Mouse (Mus musculus): ENCODE results near the gene Rab9. TPM values are rescaled to one million over a fixed set of nuclear protein-coding genes. Genes with fewer than 3 reads are reported as not detected.

The Rab9 gene
- polyA plus RNA-seq, 1 experiment = 16.3 TPM

DNA sequence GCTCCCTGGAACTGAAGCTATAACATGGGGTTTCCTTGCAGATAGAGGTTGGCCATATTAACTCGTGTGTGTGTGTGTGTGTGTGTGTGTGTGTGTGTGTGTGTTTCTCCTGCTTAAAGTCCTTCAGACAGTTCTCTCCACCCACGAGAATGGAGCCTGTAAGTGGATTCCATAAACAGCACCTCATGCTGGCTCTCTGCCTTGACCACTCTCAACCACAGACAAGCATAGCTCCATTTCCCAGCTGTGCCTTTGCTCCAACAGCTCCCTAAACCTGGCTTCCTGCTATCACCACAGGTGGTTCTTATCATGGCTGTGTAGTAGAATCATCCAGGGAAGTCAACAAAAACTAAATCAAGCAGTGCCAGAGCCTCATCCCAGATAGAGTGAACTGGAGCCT lies 24.8 kb upstream of the Rab9 start:
- H3K79me3 ChIP-seq (ENCODE audit: low read depth) = no peaks in the 10 kb centered on the region
- H3ac ChIP-seq (ENCODE audit: control insufficient read depth, insufficient read length, low read depth) = no peak overlapping the region
- no peaks in the 10 kb centered on the region for H3K36me3 ChIP-seq (ENCODE audit: control insufficient read depth, insufficient read depth)
- TF ChIP-seq CEBPB (IDR thresholded peaks at IDR 0.05; ENCODE audit: low read depth) (no peak), USF1 (IDR thresholded peaks at IDR 0.05; ENCODE audit: low read depth) (no peak), MYOG (IDR thresholded peaks at IDR 0.05; ENCODE audit: control insufficient read depth, extremely low read depth, insufficient read length) (no peak), MAX (IDR thresholded peaks at IDR 0.05) (no peak), CTCF (IDR thresholded peaks at IDR 0.05; ENCODE audit: control insufficient read depth, insufficient read depth, insufficient read length) (no peak), MYOD1 (IDR thresholded peaks at IDR 0.05; ENCODE audit: control insufficient read depth, insufficient read length, low read depth) (no peak), FOSL1 (IDR thresholded peaks at IDR 0.05; ENCODE audit: insufficient read depth, low read length, poor library complexity, severe bottlenecking) (no peak)
- H3K79me2 ChIP-seq (ENCODE audit: control insufficient read depth, insufficient read depth) = no peaks in the 10 kb centered on the region
- H3K27me3 ChIP-seq (ENCODE audit: control insufficient read depth, insufficient read depth, insufficient read length) = no peaks in the 10 kb centered on the region
- H3K4me3 ChIP-seq (ENCODE audit: insufficient read depth, poor library complexity, severe bottlenecking) = no peak overlapping the region

GRCm38 (mm10) chrX:166499496-166500190 lies 20.0 kb upstream of the Rab9 start:
- H3ac ChIP-seq (ENCODE audit: control insufficient read depth, insufficient read length, low read depth) = no peak overlapping the region
- no peaks in the 10 kb centered on the region for H3K36me3 ChIP-seq (ENCODE audit: control insufficient read depth, insufficient read depth)
- TF ChIP-seq CEBPB (IDR thresholded peaks at IDR 0.05; ENCODE audit: low read depth) (peak; percentile 55), USF1 (IDR thresholded peaks at IDR 0.05; ENCODE audit: low read depth) (no peak)
- H3K4me3 ChIP-seq (ENCODE audit: insufficient read depth, poor library complexity, severe bottlenecking) = no peak overlapping the region
- no peaks in the 10 kb centered on the region for H3K79me2 ChIP-seq (ENCODE audit: control insufficient read depth, insufficient read depth)
- H3K27me3 ChIP-seq (ENCODE audit: control insufficient read depth, insufficient read depth, insufficient read length) = no peaks in the 10 kb centered on the region
- no peaks in the 10 kb centered on the region for H3K79me3 ChIP-seq (ENCODE audit: low read depth)

DNA sequence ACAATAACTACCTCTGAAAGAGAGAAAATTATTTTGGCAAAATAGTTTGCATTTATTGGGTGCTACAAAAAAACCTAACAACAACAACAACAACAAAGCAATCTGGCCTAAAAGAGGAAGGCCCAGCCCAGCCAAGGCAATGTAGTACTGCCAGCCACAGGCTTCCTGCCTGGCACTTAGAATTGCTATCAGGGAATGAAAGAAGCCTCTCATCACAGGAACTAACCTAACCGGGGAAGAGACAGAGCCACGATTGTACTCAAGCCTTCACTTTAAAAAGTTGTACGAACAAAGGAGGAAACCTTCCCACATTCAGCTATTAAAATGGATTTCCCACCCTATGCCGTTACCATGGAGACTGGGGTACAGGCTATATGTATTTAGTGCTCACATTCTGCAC lies 18.1 kb upstream of the Rab9 start:
- H3K4me3 ChIP-seq (ENCODE audit: insufficient read depth, poor library complexity, severe bottlenecking) = no peak overlapping the region
- H3K27me3 ChIP-seq (ENCODE audit: control insufficient read depth, insufficient read depth, insufficient read length) = no peaks in the 10 kb centered on the region
- no peak overlapping the region for H3ac ChIP-seq (ENCODE audit: control insufficient read depth, insufficient read length, low read depth)
- no peaks in the 10 kb centered on the region for H3K36me3 ChIP-seq (ENCODE audit: control insufficient read depth, insufficient read depth)
- H3K79me3 ChIP-seq (ENCODE audit: low read depth) = no peaks in the 10 kb centered on the region
- H3K79me2 ChIP-seq (ENCODE audit: control insufficient read depth, insufficient read depth) = no peaks in the 10 kb centered on the region
- TF ChIP-seq USF1 (IDR thresholded peaks at IDR 0.05; ENCODE audit: low read depth) (no peak), CEBPB (IDR thresholded peaks at IDR 0.05; ENCODE audit: low read depth) (no peak), FOSL1 (IDR thresholded peaks at IDR 0.05; ENCODE audit: insufficient read depth, low read length, poor library complexity, severe bottlenecking) (no peak), MAX (IDR thresholded peaks at IDR 0.05) (no peak), MYOG (IDR thresholded peaks at IDR 0.05; ENCODE audit: control insufficient read depth, extremely low read depth, insufficient read length) (no peak), CTCF (IDR thresholded peaks at IDR 0.05; ENCODE audit: control insufficient read depth, insufficient read depth, insufficient read length) (no peak), MYOD1 (IDR thresholded peaks at IDR 0.05; ENCODE audit: control insufficient read depth, insufficient read length, low read depth) (no peak)

- TF ChIP-seq USF1 (IDR thresholded peaks at IDR 0.05; ENCODE audit: low read depth) = no peak
- TF ChIP-seq FOSL1 (IDR thresholded peaks at IDR 0.05; ENCODE audit: insufficient read depth, low read length, poor library complexity, severe bottlenecking) = no peak
- no peak for TF ChIP-seq CTCF (IDR thresholded peaks at IDR 0.05; ENCODE audit: control insufficient read depth, insufficient read depth, insufficient read length)
- TF ChIP-seq CEBPB (IDR thresholded peaks at IDR 0.05; ENCODE audit: low read depth) = no peak
- TF ChIP-seq MAX (IDR thresholded peaks at IDR 0.05) = no peak
- TF ChIP-seq MYOG (IDR thresholded peaks at IDR 0.05; ENCODE audit: control insufficient read depth, extremely low read depth, insufficient read length) = no peak
- TF ChIP-seq MYOD1 (IDR thresholded peaks at IDR 0.05; ENCODE audit: control insufficient read depth, insufficient read length, low read depth) = no peak
Observed at GRCm38 (mm10) chrX:166495052-166495451, 15.4 kb upstream of the Rab9 start.

GRCm38 (mm10) chrX:166478631-166479364 lies 869 bp downstream of the Rab9 start:
- peak overlapping the region; percentile 85 for H3ac ChIP-seq (ENCODE audit: control insufficient read depth, insufficient read length, low read depth)
- H3K79me3 ChIP-seq (ENCODE audit: low read depth) = peaks cover 44% of the 10 kb centered on the region
- no peaks in the 10 kb centered on the region for H3K27me3 ChIP-seq (ENCODE audit: control insufficient read depth, insufficient read depth, insufficient read length)
- H3K79me2 ChIP-seq (ENCODE audit: control insufficient read depth, insufficient read depth) = peaks cover 56% of the 10 kb centered on the region
- peak overlapping the region; percentile 40 for H3K4me3 ChIP-seq (ENCODE audit: insufficient read depth, poor library complexity, severe bottlenecking)
- TF ChIP-seq MYOD1 (IDR thresholded peaks at IDR 0.05; ENCODE audit: control insufficient read depth, insufficient read length, low read depth) (no peak), USF1 (IDR thresholded peaks at IDR 0.05; ENCODE audit: low read depth) (peak; percentile 89)
- peaks cover 4% of the 10 kb centered on the region for H3K36me3 ChIP-seq (ENCODE audit: control insufficient read depth, insufficient read depth)

More at GRCm38 (mm10) chrX:166495052-166495451, 15.4 kb upstream of the Rab9 start:
- H3ac ChIP-seq (ENCODE audit: control insufficient read depth, insufficient read length, low read depth) = no peak overlapping the region
- H3K4me3 ChIP-seq (ENCODE audit: insufficient read depth, poor library complexity, severe bottlenecking) = no peak overlapping the region
- H3K27me3 ChIP-seq (ENCODE audit: control insufficient read depth, insufficient read depth, insufficient read length) = no peaks in the 10 kb centered on the region
- no peaks in the 10 kb centered on the region for H3K36me3 ChIP-seq (ENCODE audit: control insufficient read depth, insufficient read depth)
- no peaks in the 10 kb centered on the region for H3K79me2 ChIP-seq (ENCODE audit: control insufficient read depth, insufficient read depth)
- H3K79me3 ChIP-seq (ENCODE audit: low read depth) = no peaks in the 10 kb centered on the region

DNA sequence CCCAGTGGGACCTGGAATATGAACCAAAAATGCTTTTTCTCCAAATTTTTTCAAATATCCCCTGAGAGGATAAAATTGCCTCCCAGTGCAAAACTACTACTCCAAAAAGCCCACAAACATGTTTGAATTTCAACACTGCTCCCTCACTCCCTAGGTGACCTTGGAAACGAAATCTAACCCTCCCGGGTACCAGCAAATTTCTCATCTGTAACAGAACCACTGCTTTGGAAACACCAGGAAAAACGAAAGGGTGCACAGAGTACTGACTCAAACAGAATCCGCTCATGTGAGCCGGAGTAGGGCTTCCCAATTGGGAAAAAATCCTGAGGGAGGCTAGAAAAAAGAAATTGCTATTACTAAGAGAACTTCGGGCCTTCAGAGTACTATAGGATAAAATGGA lies 2.3 kb downstream of the Rab9 start:
- Histone ChIP-seq H3K36me3 (ENCODE audit: control insufficient read depth, insufficient read depth) (peaks cover 4% of the 10 kb centered on the region), H3K79me3 (ENCODE audit: low read depth) (peaks cover 55% of the 10 kb centered on the region), H3ac (ENCODE audit: control insufficient read depth, insufficient read length, low read depth) (no peak overlapping the region), H3K79me2 (ENCODE audit: control insufficient read depth, insufficient read depth) (peaks cover 70% of the 10 kb centered on the region), H3K27me3 (ENCODE audit: control insufficient read depth, insufficient read depth, insufficient read length) (no peaks in the 10 kb centered on the region), H3K4me3 (ENCODE audit: insufficient read depth, poor library complexity, severe bottlenecking) (no peak overlapping the region)
- TF ChIP-seq FOSL1 (IDR thresholded peaks at IDR 0.05; ENCODE audit: insufficient read depth, low read length, poor library complexity, severe bottlenecking) (no peak), MYOD1 (IDR thresholded peaks at IDR 0.05; ENCODE audit: control insufficient read depth, insufficient read length, low read depth) (no peak), CTCF (IDR thresholded peaks at IDR 0.05; ENCODE audit: control insufficient read depth, insufficient read depth, insufficient read length) (no peak), MYOG (IDR thresholded peaks at IDR 0.05; ENCODE audit: control insufficient read depth, extremely low read depth, insufficient read length) (no peak), CEBPB (IDR thresholded peaks at IDR 0.05; ENCODE audit: low read depth) (no peak), MAX (IDR thresholded peaks at IDR 0.05) (no peak), USF1 (IDR thresholded peaks at IDR 0.05; ENCODE audit: low read depth) (no peak)
